Mouse (Mus musculus) embryonic fibroblast, embryonic 13.5 days (primary cell): Measurements from ENCODE around the gene Rpl26.

Experiments
- CTCF ChIP-seq: IDR thresholded peaks from 2 replicates; pipeline ENCODE4 v1.5.1; 2011; ENCODE audit warnings: mild to moderate bottlenecking, control low read depth, low read length, moderate library complexity, borderline replicate concordance; ENCODE audit not compliant: insufficient read depth
- POLR2A ChIP-seq: IDR thresholded peaks from 2 replicates; pipeline ENCODE4 v1.6.1; 2011; ENCODE audit warnings: low read depth, mild to moderate bottlenecking, control low read depth, low read length, moderate library complexity

- no peak for TF ChIP-seq CTCF
- no peak for TF ChIP-seq POLR2A
Observed at GRCm38 (mm10) chr11:68896247-68896646, 5.1 kb upstream of the Rpl26 start.
